Mouse (Mus musculus): ENCODE data around the gene Tgfbr3. TPM values are rescaled to one million over a fixed set of nuclear protein-coding genes. Genes with fewer than 3 reads are reported as not detected.

Gene Tgfbr3
- polyA plus RNA-seq (2012; ENCODE audit: insufficient read depth, insufficient read length, low replicate concordance, missing spikeins): not detected in 2 replicates

DNA sequence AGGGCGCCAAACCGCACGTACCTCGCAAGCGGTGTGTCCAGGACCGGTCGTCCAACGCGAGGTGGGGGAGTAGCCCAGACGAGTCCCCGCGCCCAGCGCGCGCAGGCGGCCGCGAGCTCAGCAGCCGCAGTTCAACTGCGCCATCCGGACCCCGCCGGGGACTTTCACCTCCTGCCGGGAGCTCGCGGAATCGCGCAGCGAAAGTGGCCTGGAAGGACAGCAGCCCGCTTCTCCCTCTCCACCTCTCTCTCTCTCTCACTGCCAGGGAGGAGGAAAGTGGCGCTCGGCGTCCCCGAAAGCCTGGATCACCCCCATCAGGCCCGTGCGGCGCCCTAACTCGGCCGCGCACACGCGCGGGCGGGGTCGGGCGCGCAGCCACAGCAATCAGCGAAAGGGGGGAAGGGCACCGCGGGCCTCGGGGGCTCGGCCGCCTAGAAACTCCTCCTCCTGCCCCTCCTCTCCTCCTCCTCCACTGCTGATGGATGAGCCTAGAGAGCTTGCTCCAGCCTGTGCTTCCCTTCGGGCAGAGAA is at the start of gene Tgfbr3:
TSS of gene Tgfbr3 (minus strand) at position 396 of the 531 bp plus-strand sequence.
- Histone ChIP-seq H3K27ac (ENCODE audit: insufficient read depth, low read depth, low read length) (no peak within 1 kb of the TSS), H3K4me3 (ENCODE audit: insufficient read depth, low read depth, low read length) (peak within 1 kb of the TSS; percentile 53), H3K4me1 (ENCODE audit: control insufficient read depth, insufficient read depth, low read length) (peaks cover 7% of the 10 kb centered on the region)
- TF ChIP-seq CTCF (IDR thresholded peaks at IDR 0.05; ENCODE audit: insufficient read depth, low read depth, low read length) (no peak), POLR2A (IDR thresholded peaks at IDR 0.05; ENCODE audit: insufficient read depth, low read depth, low read length) (no peak)
- WGBS: 1% methylated on average over 54 of the region's 54 CpGs

DNA sequence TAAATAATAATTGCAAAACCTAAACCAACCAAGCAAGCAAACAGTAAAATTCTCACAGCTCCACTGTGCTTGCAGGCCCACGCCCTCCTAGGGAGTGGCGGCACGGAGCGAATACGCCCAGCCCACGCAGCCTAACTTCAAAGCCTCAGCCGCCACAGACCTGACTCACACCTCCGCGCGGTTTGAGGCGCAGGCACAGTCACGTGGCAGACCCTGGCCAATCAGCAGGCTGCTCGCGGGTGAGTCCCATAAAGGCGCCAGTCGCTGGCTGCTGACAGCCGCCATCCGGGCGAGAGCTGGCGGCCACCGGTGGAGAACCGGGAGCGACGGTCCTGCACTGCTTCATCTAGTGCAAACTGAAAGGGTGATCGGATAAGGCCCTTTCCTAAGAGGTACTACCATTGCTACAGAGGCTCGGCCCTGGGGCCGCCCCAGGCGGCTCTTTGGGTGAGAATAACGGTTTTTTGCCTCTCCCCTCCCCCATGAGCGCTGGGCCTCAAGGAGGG is 41.5 kb upstream of the Tgfbr3 start, which contains the start of gene Brdt:
TSS of gene Brdt (plus strand) at position 244 of the 506 bp plus-strand sequence.
- no peak for TF ChIP-seq POLR2A (IDR thresholded peaks at IDR 0.05; ENCODE audit: insufficient read depth, low read depth, low read length)
- no peak for TF ChIP-seq CTCF (IDR thresholded peaks at IDR 0.05; ENCODE audit: insufficient read depth, low read depth, low read length)
- Histone ChIP-seq H3K4me1 (ENCODE audit: control insufficient read depth, insufficient read depth, low read length) (no peaks in the 10 kb centered on the region), H3K27ac (ENCODE audit: insufficient read depth, low read depth, low read length) (no peak within 1 kb of the TSS), H3K4me3 (ENCODE audit: insufficient read depth, low read depth, low read length) (no peak within 1 kb of the TSS)
- 94% methylated on average over 30 of the region's 30 CpGs for WGBS

DNA sequence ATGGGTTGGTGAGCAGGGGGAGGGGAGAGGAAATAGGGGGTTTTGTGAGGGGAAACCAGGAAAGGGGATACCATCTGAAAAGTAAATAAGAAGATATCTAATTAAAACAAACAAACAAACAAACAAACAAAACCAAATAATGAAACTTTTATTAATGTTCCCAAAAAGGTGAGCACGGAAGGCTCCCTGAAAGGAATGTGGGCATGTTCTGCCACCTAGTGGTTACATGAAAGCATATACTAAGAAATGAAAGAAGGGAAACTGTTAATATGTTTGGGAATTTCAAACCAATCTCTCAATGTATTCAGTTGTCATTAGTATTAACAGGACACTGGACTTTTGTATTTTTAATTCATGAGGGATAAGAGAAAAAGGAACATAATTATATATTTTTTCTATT is 31.3 kb upstream of the Tgfbr3 start:
- Histone ChIP-seq H3K4me1 (ENCODE audit: control insufficient read depth, insufficient read depth, low read length) (no peaks in the 10 kb centered on the region), H3K27ac (ENCODE audit: insufficient read depth, low read depth, low read length) (no peak overlapping the region), H3K4me3 (ENCODE audit: insufficient read depth, low read depth, low read length) (no peak overlapping the region)
- TF ChIP-seq CTCF (IDR thresholded peaks at IDR 0.05; ENCODE audit: insufficient read depth, low read depth, low read length): no peak
- no peak for TF ChIP-seq POLR2A (IDR thresholded peaks at IDR 0.05; ENCODE audit: insufficient read depth, low read depth, low read length)
- WGBS: 2% methylated on average over 1 of the region's 1 CpGs

DNA sequence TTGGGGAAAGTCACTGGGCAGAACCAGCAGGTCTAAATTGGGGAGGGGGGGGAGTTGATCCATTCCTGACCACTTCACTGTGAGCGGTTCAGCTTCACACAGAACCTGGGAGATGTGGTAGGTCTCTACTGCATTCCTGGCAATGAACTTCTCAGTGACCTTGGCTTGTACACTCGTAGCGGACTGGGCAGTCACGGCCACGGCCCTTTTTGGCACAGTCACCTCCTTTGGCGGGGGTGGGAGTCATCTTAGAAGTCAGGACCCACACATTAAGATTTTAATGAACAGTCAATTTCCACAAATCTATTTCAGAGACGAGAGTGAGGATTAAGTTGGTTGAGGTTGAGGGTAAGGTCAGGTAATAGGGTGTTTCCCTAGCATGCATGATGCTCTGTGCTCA is 27.7 kb upstream of the Tgfbr3 start:
- 95% methylated on average over 7 of the region's 7 CpGs for whole genome bisulfite sequencing
- TF ChIP-seq CTCF (IDR thresholded peaks at IDR 0.05; ENCODE audit: insufficient read depth, low read depth, low read length) (no peak), POLR2A (IDR thresholded peaks at IDR 0.05; ENCODE audit: insufficient read depth, low read depth, low read length) (no peak)
- H3K4me1 ChIP-seq (ENCODE audit: control insufficient read depth, insufficient read depth, low read length): no peaks in the 10 kb centered on the region
- no peak overlapping the region for H3K27ac ChIP-seq (ENCODE audit: insufficient read depth, low read depth, low read length)
- H3K4me3 ChIP-seq (ENCODE audit: insufficient read depth, low read depth, low read length): no peak overlapping the region

DNA sequence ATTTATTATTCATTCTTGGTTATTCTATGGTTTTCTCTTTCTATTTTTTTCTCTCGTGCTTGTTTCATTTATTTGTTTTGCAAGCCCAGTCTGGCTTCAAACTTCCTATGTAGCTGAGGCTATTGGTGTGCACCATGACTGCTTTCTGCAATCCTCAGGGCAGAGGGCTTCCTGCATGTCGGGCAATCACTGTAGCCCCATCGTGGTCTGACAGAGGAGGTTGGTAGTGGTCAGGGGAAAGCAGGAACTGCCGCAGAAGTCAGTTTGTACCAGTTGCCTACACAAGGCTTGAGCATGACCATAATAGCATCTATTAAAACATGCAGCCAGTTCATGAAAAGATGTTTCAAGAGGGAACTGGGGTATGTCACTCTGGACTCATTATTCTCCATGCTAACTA is 18.0 kb upstream of the Tgfbr3 start:
- no peak overlapping the region for H3K27ac ChIP-seq (ENCODE audit: insufficient read depth, low read depth, low read length)
- TF ChIP-seq CTCF (IDR thresholded peaks at IDR 0.05; ENCODE audit: insufficient read depth, low read depth, low read length) (no peak), POLR2A (IDR thresholded peaks at IDR 0.05; ENCODE audit: insufficient read depth, low read depth, low read length) (no peak)
- 80% methylated on average over 4 of the region's 4 CpGs for WGBS
- H3K4me3 ChIP-seq (ENCODE audit: insufficient read depth, low read depth, low read length): no peak overlapping the region
- no peaks in the 10 kb centered on the region for H3K4me1 ChIP-seq (ENCODE audit: control insufficient read depth, insufficient read depth, low read length)

DNA sequence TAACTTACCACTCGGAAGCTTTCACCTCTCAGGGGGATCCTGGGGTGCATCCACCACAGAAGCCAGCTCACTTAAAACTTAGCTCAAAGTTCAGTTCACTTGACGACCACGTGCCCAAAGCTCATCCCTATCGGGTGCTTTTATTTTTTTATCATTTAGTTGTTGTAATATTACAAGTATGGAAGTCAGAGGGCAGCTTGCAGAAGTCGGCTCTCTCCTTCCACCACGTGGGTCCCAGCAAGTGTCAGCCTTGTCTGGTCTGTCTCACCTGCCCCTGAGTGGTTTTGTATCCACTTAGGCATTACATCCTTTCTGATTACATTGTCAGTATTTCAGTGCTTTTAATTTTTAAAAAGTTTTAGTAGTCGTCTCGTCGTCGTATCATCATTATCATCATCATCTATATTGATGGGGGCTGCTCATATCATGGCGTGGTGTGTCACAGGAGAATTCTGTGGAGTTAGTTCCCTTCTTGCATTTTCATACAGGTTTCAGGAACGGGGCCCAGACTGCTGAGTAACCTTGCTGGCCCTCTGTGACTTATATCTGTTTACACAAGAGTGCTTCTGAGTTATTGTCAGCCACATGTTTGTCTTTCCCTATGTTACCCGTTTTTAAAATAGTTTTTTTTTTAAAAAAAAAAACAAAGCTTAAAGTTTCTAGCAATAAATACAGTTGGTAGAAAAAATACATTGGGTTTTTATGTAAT is 14.8 kb upstream of the Tgfbr3 start:
- no peak overlapping the region for H3K27ac ChIP-seq (ENCODE audit: insufficient read depth, low read depth, low read length)
- WGBS: 81% methylated on average over 13 of the region's 13 CpGs
- H3K4me1 ChIP-seq (ENCODE audit: control insufficient read depth, insufficient read depth, low read length): no peaks in the 10 kb centered on the region
- no peak overlapping the region for H3K4me3 ChIP-seq (ENCODE audit: insufficient read depth, low read depth, low read length)
- no peak for TF ChIP-seq CTCF (IDR thresholded peaks at IDR 0.05; ENCODE audit: insufficient read depth, low read depth, low read length)

DNA sequence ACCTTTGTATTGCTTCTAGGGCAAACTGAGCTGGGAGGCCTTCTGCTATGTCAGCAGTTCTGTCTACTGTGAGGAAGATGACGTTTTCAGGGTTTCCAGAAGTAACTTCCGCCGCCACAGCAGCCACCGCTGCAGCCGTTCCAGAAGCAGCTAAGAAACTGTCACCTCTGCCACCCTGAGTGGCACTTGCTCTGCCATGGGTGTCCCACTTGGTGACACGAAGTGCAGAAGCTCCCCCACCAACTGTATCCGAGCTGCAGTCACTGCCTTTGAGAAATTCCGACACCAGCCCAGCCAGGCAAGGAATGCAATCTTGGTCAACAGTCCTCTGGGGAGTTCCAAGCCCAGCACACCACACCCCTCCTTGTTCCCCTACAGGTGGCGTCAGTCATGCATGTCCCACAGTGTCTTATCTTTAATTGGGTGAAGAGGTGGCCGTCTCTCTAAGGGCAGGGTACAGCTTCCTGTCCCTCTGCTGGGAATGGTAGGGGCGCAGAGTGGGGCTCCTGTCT is 14.0 kb upstream of the Tgfbr3 start:
- 51% methylated on average over 11 of the region's 11 CpGs for WGBS
- Histone ChIP-seq H3K4me1 (ENCODE audit: control insufficient read depth, insufficient read depth, low read length) (no peaks in the 10 kb centered on the region), H3K4me3 (ENCODE audit: insufficient read depth, low read depth, low read length) (no peak overlapping the region), H3K27ac (ENCODE audit: insufficient read depth, low read depth, low read length) (no peak overlapping the region)
- TF ChIP-seq CTCF (IDR thresholded peaks at IDR 0.05; ENCODE audit: insufficient read depth, low read depth, low read length): no peak
- TF ChIP-seq POLR2A (IDR thresholded peaks at IDR 0.05; ENCODE audit: insufficient read depth, low read depth, low read length): no peak

DNA sequence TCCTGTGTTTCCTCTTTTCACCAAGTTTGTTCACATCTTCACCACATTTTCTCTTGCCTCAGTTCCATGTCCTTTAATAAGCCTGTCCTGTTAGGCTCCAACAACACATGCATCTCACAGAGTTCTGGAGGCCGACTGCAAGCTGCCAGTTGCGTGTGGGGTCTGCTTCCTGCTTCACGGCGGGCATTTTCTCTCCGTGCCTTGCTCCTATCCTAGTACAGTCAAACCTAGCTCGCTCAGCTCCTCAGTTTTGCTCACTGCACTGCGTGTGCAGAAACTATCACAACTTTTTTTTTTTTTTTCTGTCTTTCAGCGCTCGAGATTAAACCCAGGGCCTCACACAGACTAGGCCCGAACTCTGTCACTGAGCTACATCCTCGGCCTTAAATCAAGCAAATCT is 9.4 kb upstream of the Tgfbr3 start:
- WGBS: 90% methylated on average over 11 of the region's 11 CpGs
- Histone ChIP-seq H3K4me1 (ENCODE audit: control insufficient read depth, insufficient read depth, low read length) (no peaks in the 10 kb centered on the region; the same call in 1 of the 2 replicates), H3K4me3 (ENCODE audit: insufficient read depth, low read depth, low read length) (no peak overlapping the region), H3K27ac (ENCODE audit: insufficient read depth, low read depth, low read length) (no peak overlapping the region)
- TF ChIP-seq CTCF (IDR thresholded peaks at IDR 0.05; ENCODE audit: insufficient read depth, low read depth, low read length) (no peak), POLR2A (IDR thresholded peaks at IDR 0.05; ENCODE audit: insufficient read depth, low read depth, low read length) (no peak)

Measured in olfactory bulb, adult 2 months (tissue).